Mouse (Mus musculus) lung, postnatal 25 days (tissue): Measurements from ENCODE around the gene Zbtb42.

Experiments
- DNase-seq: peaks from one replicate; pipeline ENCODE4 v3.0.0; 2022; ENCODE audit warnings: low spot score

Gene Zbtb42

DNA sequence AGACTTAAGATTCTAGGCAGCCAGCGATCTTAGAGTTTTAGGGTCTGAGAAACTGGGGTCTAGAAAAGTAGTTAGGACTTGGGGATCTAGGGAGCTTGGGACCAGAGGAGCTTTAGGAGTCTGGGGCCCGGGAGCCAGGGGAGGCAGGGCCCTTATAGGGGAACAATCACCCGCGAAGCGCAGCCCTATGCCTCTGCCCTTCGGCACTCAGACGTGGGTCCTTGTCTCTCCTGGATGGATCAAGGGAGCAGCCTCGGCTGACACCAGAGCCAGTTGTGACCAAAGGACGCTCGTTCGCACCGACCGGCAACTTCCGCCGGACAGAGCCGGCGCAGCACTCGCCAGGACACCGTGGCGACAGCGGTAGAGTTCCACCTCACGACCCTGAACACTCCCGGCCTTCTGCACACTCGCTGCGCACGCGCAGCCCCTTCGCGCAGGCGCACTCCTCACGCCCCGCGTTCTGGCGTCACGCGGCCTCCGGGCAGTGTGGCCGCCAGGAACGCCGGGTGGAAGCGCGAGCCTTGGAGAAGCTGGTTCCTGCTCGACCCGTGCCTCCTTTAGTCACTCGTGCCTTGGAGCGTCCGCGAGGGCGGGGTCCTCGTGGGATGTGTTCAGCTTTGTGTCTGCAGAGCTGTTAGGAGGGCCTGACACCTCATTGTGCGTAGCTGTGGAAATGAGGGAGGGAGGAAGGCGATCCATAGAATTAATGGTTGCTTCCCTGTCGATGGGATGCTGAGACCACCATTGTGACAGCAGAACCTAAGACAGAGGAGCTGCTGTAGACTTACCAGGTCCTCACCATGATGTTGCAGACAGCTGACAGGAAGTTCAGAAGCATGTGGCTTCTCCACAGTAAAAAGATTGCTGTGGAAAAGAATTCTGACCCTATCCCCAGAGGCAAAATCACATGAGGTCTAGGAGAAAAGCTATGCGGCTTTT is 14.8 kb downstream of the Zbtb42 start:
- peak; percentile 95 for DNase-seq

GRCm38 (mm10) chr12:112694127-112694475 is 15.5 kb downstream of the Zbtb42 start:
- DNase-seq = no peak

DNA sequence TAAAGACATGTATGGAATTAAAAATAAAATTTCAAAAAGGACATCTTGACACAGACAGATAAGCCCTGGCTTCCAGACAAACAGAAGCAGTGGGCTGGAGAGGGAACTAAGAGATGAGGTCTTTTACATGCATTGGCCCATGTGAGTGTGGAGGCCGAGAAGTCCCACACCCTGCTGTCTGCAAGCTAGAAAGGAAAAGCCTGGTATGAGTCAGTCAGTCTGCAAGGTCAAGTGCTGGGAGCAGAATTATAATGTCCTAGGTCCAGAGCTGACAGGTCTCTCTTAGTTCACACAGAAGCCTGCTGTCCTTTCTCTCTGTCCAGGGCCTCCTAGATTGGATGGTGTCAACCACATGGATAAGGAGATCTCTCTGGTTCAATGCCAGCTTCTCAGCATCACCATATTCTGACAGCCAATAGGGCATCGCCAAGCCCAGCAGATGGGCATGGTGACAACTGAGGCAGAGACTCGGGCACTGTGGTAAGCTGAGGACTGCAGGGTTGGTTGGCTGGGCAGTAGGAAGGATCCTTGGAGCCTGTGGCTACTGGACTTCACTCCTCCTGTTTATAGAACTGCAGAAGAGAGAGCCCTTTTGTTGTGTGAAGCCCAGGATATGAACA is 18.3 kb downstream of the Zbtb42 start:
- DNase-seq = no peak

DNA sequence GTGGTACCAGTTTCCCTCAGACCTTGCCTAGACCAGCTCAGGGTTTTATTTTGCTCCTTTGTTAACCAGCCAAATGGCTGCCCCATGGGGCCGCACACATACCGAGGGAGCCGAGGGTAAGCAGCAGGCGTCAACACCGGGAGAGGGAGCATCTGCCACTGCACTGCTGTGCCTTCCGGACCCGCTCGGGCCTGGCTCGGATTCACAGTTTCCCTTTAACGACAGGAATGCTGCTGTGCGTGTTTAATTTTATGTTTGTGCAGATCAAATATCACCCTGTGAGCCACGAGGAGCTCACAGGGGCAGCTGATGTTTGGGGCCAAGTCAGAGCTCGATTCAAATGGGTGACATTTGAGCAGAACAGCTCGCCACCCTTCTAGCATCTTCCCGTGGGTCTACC is 21.9 kb downstream of the Zbtb42 start:
- no peak for DNase-seq

GRCm38 (mm10) chr12:112702374-112703320 is 24.0 kb downstream of the Zbtb42 start:
- no peak for DNase-seq

DNA sequence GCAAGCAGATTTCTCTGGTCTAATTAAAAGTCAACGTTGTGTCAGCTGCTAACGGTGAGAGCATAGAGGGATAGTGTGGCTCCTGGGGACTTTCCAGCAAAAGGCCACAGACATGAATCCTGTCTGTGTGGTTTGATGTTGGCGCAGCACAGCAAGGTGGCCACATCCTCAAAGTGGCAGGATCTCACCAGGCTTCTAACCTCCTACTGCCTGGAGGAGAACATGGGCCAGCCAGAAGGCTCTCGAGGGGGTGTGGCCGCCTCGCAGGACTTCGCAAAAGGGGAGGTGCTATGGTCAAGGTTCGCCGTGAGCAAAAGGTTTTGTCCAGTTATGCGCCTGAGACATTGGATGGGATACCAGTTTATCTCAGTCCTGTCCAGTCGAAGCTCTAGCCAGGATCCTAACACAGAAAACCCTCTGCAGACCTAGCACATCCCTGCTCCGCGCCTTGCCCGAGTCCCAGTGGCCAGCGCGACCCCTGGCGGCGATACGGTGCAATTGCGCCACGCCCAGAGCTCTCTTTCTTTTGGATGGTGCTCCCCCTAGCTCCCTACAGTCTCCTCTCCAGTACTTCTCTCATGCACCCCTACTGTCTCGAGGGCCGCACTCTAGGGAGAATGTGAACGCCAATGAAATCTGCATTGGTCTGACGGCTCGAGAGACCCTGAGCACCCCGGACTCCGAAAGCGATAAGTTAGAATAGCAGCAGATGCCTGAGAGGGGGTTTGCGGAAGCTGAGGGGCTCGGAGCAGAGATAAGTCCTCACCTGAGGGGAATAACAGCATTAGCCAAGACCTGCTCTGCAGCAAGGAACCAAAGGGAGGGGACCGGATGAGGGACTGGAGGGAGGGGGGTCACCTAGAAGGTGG is 28.3 kb downstream of the Zbtb42 start:
- peak; percentile 88 for DNase-seq

DNA sequence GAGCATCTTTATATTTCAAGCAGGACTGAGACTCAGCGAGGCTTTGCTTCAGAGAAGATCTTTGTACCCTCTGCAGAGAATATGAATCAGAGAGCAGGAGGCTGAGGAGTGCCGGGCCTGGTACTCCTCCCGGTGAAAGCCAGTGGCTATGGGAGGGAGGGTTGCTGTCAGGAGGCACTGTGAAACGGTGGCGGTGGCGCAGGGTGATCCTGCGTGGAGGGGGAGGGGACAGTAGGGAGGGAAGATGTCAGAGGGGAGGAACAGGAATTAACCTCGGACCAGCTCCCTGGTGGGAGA is 28.9 kb downstream of the Zbtb42 start:
- DNase-seq = no peak

DNA sequence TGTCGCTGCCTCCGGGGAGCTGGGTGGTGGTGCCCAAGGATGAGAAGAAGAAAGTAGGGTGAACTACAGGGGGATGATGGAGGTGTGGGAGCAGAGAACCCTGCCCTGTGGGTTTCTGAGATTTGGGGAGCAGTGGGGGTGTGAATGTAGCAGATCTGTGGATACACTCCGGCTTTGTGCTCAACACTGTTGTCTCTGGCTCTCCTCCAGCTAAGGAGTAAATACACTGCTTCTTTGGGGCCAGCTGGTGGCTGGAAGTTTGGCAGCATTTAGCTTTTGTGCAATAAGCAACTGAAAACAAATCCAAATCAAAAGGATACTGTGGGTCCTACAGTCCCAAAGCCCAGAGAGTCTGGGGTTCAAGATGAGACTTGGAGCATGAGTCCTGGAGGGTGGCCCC is 35.4 kb downstream of the Zbtb42 start:
- peak; percentile 65 for DNase-seq

GRCm38 (mm10) chr12:112717140-112717539 is 38.5 kb downstream of the Zbtb42 start:
- peak; percentile 53 for DNase-seq

DNA sequence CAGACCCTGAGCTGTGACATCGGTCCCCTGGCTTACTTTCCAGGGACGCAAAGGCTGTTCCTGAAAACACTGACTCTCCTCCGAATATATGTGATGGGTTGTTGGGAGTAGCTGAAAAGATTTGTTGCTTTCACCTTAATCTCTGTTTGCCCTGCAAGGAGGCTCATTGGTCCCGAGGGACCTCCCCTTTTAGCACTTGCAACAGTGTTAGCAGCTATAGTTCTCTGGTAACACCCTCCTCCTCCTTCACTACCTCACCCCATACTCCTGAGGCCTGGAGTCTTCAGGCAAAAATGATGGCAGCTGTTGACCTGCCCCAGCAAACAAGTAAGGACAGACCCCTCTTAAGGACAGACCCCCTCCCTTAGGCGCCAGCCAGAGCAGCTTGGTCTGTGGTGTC is 40.4 kb downstream of the Zbtb42 start:
- DNase-seq = no peak

DNA sequence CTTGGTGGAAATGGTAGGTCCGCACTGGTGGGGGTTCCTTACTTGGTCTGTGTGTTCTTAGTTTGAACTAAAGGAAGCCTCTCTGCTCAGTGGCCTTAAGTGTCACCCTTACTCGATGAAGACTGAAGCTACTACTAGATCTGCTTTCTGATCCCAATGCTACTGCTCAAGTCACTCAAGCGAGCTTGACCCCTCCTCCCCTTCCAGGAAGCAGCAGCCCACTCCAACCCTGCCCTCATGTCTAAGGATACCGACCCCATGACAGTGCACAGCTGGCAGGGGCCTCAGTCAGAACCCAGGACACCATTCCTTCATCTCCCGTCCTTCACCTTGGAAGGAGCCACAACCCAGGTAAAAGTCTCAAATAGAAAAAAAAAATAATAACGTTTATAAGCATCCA is 41.6 kb downstream of the Zbtb42 start, which contains the start of gene Cep170b:
TSS of gene Cep170b (plus strand) at position 240 of the 400 bp plus-strand sequence.
- DNase-seq = no peak

DNA sequence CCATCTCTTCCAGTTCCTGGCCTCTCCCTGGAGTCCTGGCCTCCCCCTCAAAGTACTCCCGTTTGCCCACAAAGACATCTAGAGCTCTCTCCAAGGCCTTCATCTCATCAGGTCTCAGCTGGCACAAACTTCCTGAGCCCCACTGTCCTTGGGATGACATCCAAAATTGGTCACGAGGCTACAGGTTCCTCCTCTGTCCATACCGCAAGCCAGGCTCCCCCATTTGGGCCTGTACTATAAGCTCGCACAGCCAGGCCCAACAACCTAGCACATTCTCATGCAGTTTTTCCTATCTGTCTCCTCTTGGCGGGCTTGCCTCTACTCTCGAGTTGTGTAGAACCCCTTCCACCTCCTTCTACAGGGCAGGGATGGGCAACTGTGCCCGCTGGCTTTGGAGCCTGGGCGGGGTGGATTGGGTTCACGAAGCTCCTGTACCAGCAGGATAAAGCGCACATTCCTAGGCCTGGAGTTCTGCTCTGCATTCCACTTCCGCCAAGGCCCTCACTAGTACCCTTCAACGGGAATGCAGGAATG is 42.3 kb downstream of the Zbtb42 start:
- no peak for DNase-seq

DNA sequence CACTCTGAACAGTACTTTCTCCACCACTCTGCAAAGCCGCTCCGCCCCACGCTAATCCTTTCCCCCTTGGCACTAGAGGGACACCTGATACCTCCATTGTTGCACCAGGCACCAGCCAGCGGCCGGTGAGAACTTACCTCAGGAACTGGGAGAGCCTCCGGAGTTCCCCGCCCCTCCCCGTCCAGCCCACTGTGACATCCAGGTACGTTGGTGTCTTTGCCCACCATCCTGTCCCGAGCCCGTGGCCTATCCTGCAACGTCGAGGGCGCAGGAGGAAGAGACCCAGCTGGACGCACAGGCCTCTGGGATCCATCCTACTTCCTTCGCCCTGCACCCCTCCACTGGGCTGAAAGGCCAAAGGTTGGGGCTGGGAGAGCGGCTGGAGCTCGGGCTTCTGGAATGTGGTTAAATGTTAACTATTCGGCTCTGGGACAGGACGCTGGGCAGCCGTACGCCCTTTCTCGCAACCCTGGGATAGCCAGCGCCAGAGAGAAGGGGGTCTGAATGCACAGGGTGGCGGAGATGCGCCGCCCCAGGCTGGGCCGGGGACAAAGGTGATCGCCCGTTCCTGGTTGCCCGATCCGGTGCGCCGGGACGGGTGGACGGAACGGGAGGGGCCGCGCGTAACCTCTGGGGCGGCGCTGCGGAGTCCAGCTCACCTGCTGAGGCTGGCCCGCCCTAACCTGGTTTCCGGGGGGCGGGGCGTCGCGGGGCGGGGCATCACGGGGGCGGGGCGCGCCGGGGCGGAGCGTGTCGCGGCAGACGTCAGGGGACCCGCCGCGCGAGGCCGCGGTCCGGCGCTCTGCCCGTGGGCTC is 43.0 kb downstream of the Zbtb42 start:
- peak; percentile 87 for DNase-seq

- peak; percentile 68 for DNase-seq
Observed at GRCm38 (mm10) chr12:112722240-112723027, 43.8 kb downstream of the Zbtb42 start.

DNA sequence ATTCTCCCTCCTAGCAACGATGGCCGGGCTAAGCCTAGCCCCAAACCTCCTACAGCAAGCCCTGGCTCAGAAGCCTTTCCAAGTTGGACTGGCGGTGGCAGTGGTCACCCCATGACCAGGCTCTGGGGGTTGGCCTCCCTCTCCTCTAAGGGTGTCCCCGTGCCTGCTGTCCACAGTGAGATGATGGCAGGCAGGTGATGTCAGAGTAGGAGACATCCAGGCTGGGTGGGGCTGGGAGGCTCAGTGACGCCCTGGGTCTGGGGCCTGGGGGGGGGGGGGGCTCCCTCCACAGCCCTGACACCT is 44.4 kb downstream of the Zbtb42 start:
- DNase-seq = no peak

- DNase-seq = no peak
Observed at GRCm38 (mm10) chr12:112723445-112723844, 44.8 kb downstream of the Zbtb42 start.

DNA sequence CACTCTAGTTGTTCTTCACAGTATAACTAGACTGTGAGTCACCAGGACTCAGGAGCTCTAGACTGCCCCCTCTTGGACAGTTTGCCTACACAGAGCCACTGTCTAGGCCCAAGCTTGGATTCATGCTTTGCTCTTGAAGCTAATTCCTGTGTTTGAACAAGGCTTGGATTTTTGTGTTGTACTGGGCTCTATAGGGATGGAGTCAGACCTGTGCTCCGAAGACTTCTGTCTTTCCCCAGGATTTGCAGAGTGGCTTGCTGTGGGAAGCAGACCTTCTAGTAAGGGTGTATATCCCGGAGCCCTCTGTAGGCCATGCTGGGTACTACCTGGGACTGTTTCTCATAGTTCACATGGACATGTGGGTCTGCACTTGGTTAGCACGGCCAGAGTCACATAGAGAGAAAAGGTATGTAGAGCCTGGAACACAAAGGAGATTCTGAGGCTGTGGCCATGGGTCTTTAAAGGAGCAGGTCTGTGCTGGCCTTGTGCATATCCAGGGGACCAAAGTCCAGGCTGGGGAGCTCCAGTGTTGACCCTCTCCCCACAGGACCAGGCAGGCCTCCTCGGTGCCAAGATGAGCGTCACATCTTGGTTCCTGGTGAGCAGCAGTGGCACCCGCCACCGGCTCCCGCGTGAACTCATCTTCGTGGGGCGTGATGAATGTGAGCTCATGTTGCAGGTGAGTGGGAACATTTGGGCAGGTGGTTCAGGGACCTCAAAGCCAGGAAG is 45.6 kb downstream of the Zbtb42 start:
- peak; percentile 67 for DNase-seq

DNA sequence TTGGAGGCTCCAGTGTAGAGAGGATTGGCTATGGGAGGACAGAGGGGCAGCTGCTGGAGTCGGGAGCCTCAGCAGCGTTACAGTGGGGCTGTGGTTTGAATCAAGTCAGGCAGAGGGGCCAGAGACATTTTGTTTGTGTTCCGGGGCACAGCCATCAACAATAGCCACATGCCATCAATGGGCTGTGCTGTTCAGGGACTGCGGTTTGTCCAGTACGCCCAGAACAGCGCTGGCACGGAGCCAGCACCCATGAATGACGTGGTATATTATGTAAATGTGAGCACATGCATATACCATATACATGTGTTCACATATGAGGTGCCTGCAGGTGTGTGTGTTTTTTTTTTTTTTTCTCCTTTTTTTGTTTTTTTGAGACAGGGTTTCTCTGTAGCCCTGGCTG is 49.2 kb downstream of the Zbtb42 start:
- no peak for DNase-seq

GRCm38 (mm10) chr12:112730808-112731207 is 52.2 kb downstream of the Zbtb42 start:
- no peak for DNase-seq
